Comparison of ENCODE assay signal across 20 mouse cellular contexts in genomic region chr7:122328466-122328865, GRCm38 (mm10). TPM values are rescaled to one million over a fixed set of nuclear protein-coding genes. Genes with fewer than 3 reads are reported as not detected.
DNase-seq lines count a peak whose midpoint lies in the region; ATAC-seq and TF ChIP-seq lines count a peak whose summit lies in the region.
"Had no signal": no experiment of that assay in that cellular context is flagged by ENCODE, and none has a peak within 500 bp of the region (broad histone marks: within the 10 kb centered on the region; RNA-seq: fewer than 3 reads in every experiment).

No protein-coding gene starts in this region.

- H3K36me3 ChIP-seq in CH12.LX (replicated peaks in 1 of 2; ENCODE audit: control insufficient read depth in 1 of 2, insufficient read depth in 1 of 2, low read length in 1 of 2) (peaks cover 5 to 78% of the 10 kb centered on the region in 2 experiments), macrophage (ENCODE audit: inconsistent target) (no peaks in the 10 kb centered on the region)
- no peaks in the 10 kb centered on the region for H3K36me3 ChIP-seq in lung, postnatal 0 days (ENCODE audit: insufficient read depth, low read length)
- H3K36me3 ChIP-seq: G1E had no signal

- WGBS in macrophage (ENCODE audit: missing documents), result 92% methylated on average over 5 of the region's 5 CpGs
- WGBS in lung, postnatal 0 days, result 81% methylated on average over 5 of the region's 5 CpGs

- peaks cover 50 to 98% of the 10 kb centered on the region in 2 experiments for H3K4me1 ChIP-seq in CH12.LX (ENCODE audit: control insufficient read depth in 1 of 2, insufficient read depth in 2 of 2)
- H3K4me1 ChIP-seq in lung, postnatal 0 days (ENCODE audit: insufficient read depth, low read depth, low read length), result no peaks in the 10 kb centered on the region

- H3K4me3 ChIP-seq in CH12.LX (replicated peaks in 1 of 3; ENCODE audit: low read depth in 2 of 3, low read length in 2 of 3, poor library complexity in 1 of 3), result no peak overlapping the region
- H3K4me3 ChIP-seq in macrophage (ENCODE audit: inconsistent target), result no peak overlapping the region
- H3K4me3 ChIP-seq in lung, postnatal 0 days (ENCODE audit: low read depth, low read length), result no peak overlapping the region

- TF ChIP-seq POLR2A in CH12.LX (IDR thresholded peaks at IDR 0.05; ENCODE audit: low read depth, low read length), result no peak

- TF ChIP-seq RAD21 in CH12.LX (IDR thresholded peaks at IDR 0.05; ENCODE audit: low read depth, low read length), result no peak

- H3K27ac ChIP-seq in CH12.LX (ENCODE audit: insufficient read depth, low read depth), result peak overlapping the region; percentile 69
- peak overlapping the region; percentile 88; the same call in 1 of the 2 replicates for H3K27ac ChIP-seq in macrophage
- H3K27ac ChIP-seq in lung, postnatal 0 days (ENCODE audit: low read length), result no peak overlapping the region

- in situ Hi-C loops in CH12.LX (cut with MboI; ENCODE audit: low pct_ligation_motif_present, low pct_unique_long_range_greater_than_20kb, low sequenced_read_pairs), result no loop called here

- peak; percentile 65 for DNase-seq in CH12.LX (ENCODE audit: extremely low read depth)
- DNase-seq in left cerebral cortex, adult 9 months (ENCODE audit: low spot score in 2 of 2), result no peak
- no peak for DNase-seq in lung, postnatal 0 days (ENCODE audit: low spot score)
- DNase-seq: adrenal gland, adult 2 months; adrenal gland, adult 8-10 months; adrenal gland, postnatal 10 days; adrenal gland, postnatal 14 days; adrenal gland, postnatal 25 days; adrenal gland, postnatal 36 days; B cell, adult 2 months; cerebellum, adult 11 months; cerebellum, adult 11-12 months; cerebellum, adult 18-20 months; cerebellum, adult 2 months had no signal

- no peaks in the 10 kb centered on the region for H3K9me3 ChIP-seq in CH12.LX (replicated peaks; ENCODE audit: low read length)
- H3K9me3 ChIP-seq in lung, postnatal 0 days (ENCODE audit: low read length), result no peaks in the 10 kb centered on the region

- H3K9ac ChIP-seq in CH12.LX (ENCODE audit: insufficient read depth, low read depth), result peak overlapping the region; percentile 43; the same call in 1 of the 2 replicates
- no peak overlapping the region for H3K9ac ChIP-seq in lung, postnatal 0 days (replicated peaks; ENCODE audit: low read depth)

- H3K27me3 ChIP-seq in CH12.LX (replicated peaks), result no peaks in the 10 kb centered on the region
- H3K27me3 ChIP-seq in lung, postnatal 0 days (replicated peaks; ENCODE audit: insufficient read depth, low read length), result no peaks in the 10 kb centered on the region

- no peak for ATAC-seq in lung, postnatal 0 days
- ATAC-seq: activated CD4-positive, CD25-positive, alpha-beta regulatory T cell, adult 4 months; CD4-positive, CD25-positive, alpha-beta regulatory T cell, adult 4 months; Patski had no signal

- peak overlapping the region; percentile 77 for H3K4me2 ChIP-seq in CH12.LX (ENCODE audit: insufficient read depth, low read depth, poor library complexity, severe bottlenecking)
- H3K4me2 ChIP-seq in lung, postnatal 0 days (replicated peaks; ENCODE audit: low read depth, low read length), result no peak overlapping the region

- no peak for TF ChIP-seq EP300 in CH12.LX (IDR thresholded peaks at IDR 0.05; ENCODE audit: low read length)
- TF ChIP-seq EP300 in lung, postnatal 0 days (IDR thresholded peaks at IDR 0.05), result no peak

- H3K79me2 ChIP-seq in CH12.LX (replicated peaks; ENCODE audit: control insufficient read depth, extremely low read depth, insufficient read depth, poor library complexity, severe bottlenecking) (peaks cover 79% of the 10 kb centered on the region), macrophage (ENCODE audit: inconsistent target) (peaks cover 5% of the 10 kb centered on the region; the same call in 1 of the 2 replicates)

- dilution Hi-C loops in CH12.LX (cut with MboI; ENCODE audit: extremely low pct_ligation_motif_present, extremely low pct_unique_long_range_greater_than_20kb, low sequenced_read_pairs), result no loop called here

- TF ChIP-seq CTCF in CH12.LX (conservative IDR thresholded peaks at IDR 0.05 in 1 of 2, IDR thresholded peaks at IDR 0.05 in 1 of 2; ENCODE audit: low read depth in 2 of 2, low read length in 2 of 2), result no peak
- no peak for TF ChIP-seq CTCF in lung, postnatal 0 days (IDR thresholded peaks at IDR 0.05)

TF ChIP-seq in CH12.LX, 34 proteins besides CTCF, POLR2A, EP300 and RAD21:
- TF ChIP-seq USF1 (IDR thresholded peaks at IDR 0.05; ENCODE audit: low read depth, low read length), result peak; percentile 54
- TF ChIP-seq ZKSCAN1 (IDR thresholded peaks at IDR 0.05; ENCODE audit: borderline replicate concordance, low read depth, low read length), result peak; percentile 95
- TF ChIP-seq MYC (IDR thresholded peaks at IDR 0.05; ENCODE audit: low read depth, low read length), result no peak
- no peak for TF ChIP-seq RCOR1 (conservative IDR thresholded peaks at IDR 0.05; ENCODE audit: low read depth, low read length)
- TF ChIP-seq HCFC1 (IDR thresholded peaks at IDR 0.05; ENCODE audit: low read depth, low read length), result no peak
- TF ChIP-seq MXI1 (IDR thresholded peaks at IDR 0.05; ENCODE audit: low read depth, low read length), result no peak
- 0 out of 2 replicates have a peak, but pooled peaks have one; percentile 27 for TF ChIP-seq MAZ (IDR thresholded peaks at IDR 0.05; ENCODE audit: low read depth, low read length)
- TF ChIP-seq JUN (IDR thresholded peaks at IDR 0.05; ENCODE audit: insufficient read depth, low read depth, low read length), result no peak
- TF ChIP-seq KAT2A (IDR thresholded peaks at IDR 0.05; ENCODE audit: insufficient replicate concordance, low read length), result no peak
- no peak for TF ChIP-seq TCF12 (IDR thresholded peaks at IDR 0.05; ENCODE audit: low read depth, low read length)
- no peak for TF ChIP-seq SIN3A (IDR thresholded peaks at IDR 0.05; ENCODE audit: low read length)
- no peak for TF ChIP-seq NELFE (IDR thresholded peaks at IDR 0.05; ENCODE audit: low read depth, low read length)
- no peak for TF ChIP-seq GABPA (IDR thresholded peaks at IDR 0.05; ENCODE audit: insufficient replicate concordance, low read depth, low read length)
- TF ChIP-seq UBTF (IDR thresholded peaks at IDR 0.05; ENCODE audit: low read depth, low read length), result no peak
- no peak for TF ChIP-seq MAFK (IDR thresholded peaks at IDR 0.05; ENCODE audit: insufficient replicate concordance, low read length)
- no peak for TF ChIP-seq ETS1 (conservative IDR thresholded peaks at IDR 0.05; ENCODE audit: low read depth, low read length)
- no peak for TF ChIP-seq POLR2AphosphoS2 (IDR thresholded peaks at IDR 0.05; ENCODE audit: low read depth, low read length)
- TF ChIP-seq NRF1 (IDR thresholded peaks at IDR 0.05; ENCODE audit: low read depth, low read length), result no peak
- TF ChIP-seq PAX5 (IDR thresholded peaks at IDR 0.05; ENCODE audit: low read length), result no peak
- TF ChIP-seq ZMIZ1 (IDR thresholded peaks at IDR 0.05; ENCODE audit: low read depth, low read length), result no peak
- TF ChIP-seq JUND (conservative IDR thresholded peaks at IDR 0.05; ENCODE audit: low read depth, low read length), result no peak
- TF ChIP-seq SMC3 (IDR thresholded peaks at IDR 0.05; ENCODE audit: low read depth, low read length), result 0 out of 2 replicates have a peak, but pooled peaks have one; percentile 4
- TF ChIP-seq TBP (conservative IDR thresholded peaks at IDR 0.05; ENCODE audit: low read depth, low read length), result no peak
- TF ChIP-seq MAX (IDR thresholded peaks at IDR 0.05; ENCODE audit: low read length), result peak; percentile 55
- TF ChIP-seq USF2 (conservative IDR thresholded peaks at IDR 0.05; ENCODE audit: low read depth, low read length), result peak; percentile 44; the same call in 1 of the 2 replicates
- TF ChIP-seq MEF2A (IDR thresholded peaks at IDR 0.05; ENCODE audit: borderline replicate concordance, low read depth, low read length), result no peak
- TF ChIP-seq IRF4 (IDR thresholded peaks at IDR 0.05; ENCODE audit: low read depth, low read length), result no peak
- no peak for TF ChIP-seq ZC3H11A (IDR thresholded peaks at IDR 0.05; ENCODE audit: low read depth, low read length)
- no peak for TF ChIP-seq CHD1 (IDR thresholded peaks at IDR 0.05; ENCODE audit: low read depth, low read length)
- TF ChIP-seq E2F4 (IDR thresholded peaks at IDR 0.05; ENCODE audit: insufficient replicate concordance, low read depth, low read length), result no peak
- TF ChIP-seq ZNF384 (IDR thresholded peaks at IDR 0.05; ENCODE audit: low read depth, low read length), result no peak
- TF ChIP-seq CHD2 (IDR thresholded peaks at IDR 0.05; ENCODE audit: low read length), result no peak
- peak; percentile 90 for TF ChIP-seq BHLHE40 (IDR thresholded peaks at IDR 0.05; ENCODE audit: low read depth, low read length)
- TF ChIP-seq ELF1 (IDR thresholded peaks at IDR 0.05; ENCODE audit: low read depth, low read length), result no peak

RNA-seq across cellular contexts. Expression of gene Prkcb, which starts 39.9 kb away (rescaled TPM):
- total RNA-seq in CH12.LX (2012; rRNA removed), result 270 and 337 TPM in 2 replicates
- 289 and 323 TPM in 2 replicates for total RNA-seq in CH12.LX (2014; rRNA removed)
- 381 and 463 TPM in 2 replicates for polyA plus RNA-seq in CH12.LX (2012; ENCODE audit: insufficient read length, low read depth)
- total RNA-seq in macrophage (2018; cell fraction: chromatin; rRNA removed), result 100 to 1,000 TPM in 14 of 26 experiments, 10 to 100 TPM in 12; 25.3 to 168 (median 108) TPM
- 100 to 1,000 TPM in 12 of 26 experiments, 10 to 100 TPM in 14; 62.1 to 226 (median 92.5) TPM for total RNA-seq in macrophage (2018; cell fraction: cytosol; rRNA removed)
- 100 to 1,000 TPM in 16 of 26 experiments, 10 to 100 TPM in 10; 44.8 to 253 (median 106) TPM for total RNA-seq in macrophage (2018; cell fraction: nucleus; rRNA removed)
- polyA plus RNA-seq in macrophage (2018), result 43.7 to 85.2 TPM (median 43.9 TPM) in 3 replicates
- 2.2 and 2.3 TPM in 2 replicates for polyA plus RNA-seq in lung, postnatal 0 days (2015; fragmentation: Nextera tagmentation; extraction: Ambion mirVana)
- total RNA-seq: MEL had no signal
- polyA plus RNA-seq: G1E, Patski had no signal

Comparison
In these comparisons a context has a peak if more than half of its experiments do, and no peak if none do; other contexts are left out.
1. RNA of gene Prkcb, which starts 39.9 kb away (polyA plus RNA-seq): 381 to 463 TPM in CH12.LX and 43.7 to 85.2 TPM in macrophage; 2.2 to 2.3 TPM in lung, postnatal 0 days; every median in the first group is over 10 times any median in the second.